Mouse (Mus musculus): ENCODE results near the gene Upf1.

Gene Upf1

DNA sequence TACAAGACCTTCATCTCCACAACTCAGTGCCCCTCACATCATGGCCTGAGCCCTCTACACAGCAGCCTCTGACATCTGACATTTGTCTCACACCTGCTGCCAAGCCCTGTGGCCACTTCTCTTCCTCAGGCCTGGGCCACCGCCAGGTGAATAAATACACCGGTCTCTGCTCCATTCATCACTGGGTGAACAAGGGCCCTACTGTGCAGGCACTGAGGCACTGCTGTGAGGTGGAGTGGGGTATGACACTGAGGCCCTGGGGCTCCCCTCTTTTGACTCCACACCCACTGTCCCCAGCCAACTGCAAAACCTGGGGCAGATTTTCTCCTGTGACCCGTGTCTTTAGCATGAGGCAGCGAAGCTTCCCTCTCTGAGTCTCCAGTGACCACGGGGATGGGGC lies 13.5 kb upstream of the Upf1 start:
- H3K36me3 ChIP-seq (ENCODE audit: insufficient read depth, low read length), result no peaks in the 10 kb centered on the region
- H3K9me3 ChIP-seq (ENCODE audit: low read length), result no peaks in the 10 kb centered on the region
- peaks cover 16% of the 10 kb centered on the region for H3K4me1 ChIP-seq (replicated peaks; ENCODE audit: low read depth, low read length)
- peaks cover 29% of the 10 kb centered on the region for H3K27me3 ChIP-seq (ENCODE audit: insufficient read depth, low read length)
- no peak overlapping the region for H3K4me3 ChIP-seq (replicated peaks; ENCODE audit: low read length)
- TF ChIP-seq NANOG (IDR thresholded peaks at IDR 0.05; ENCODE audit: borderline replicate concordance, low read length) (no peak), POU5F1 (IDR thresholded peaks at IDR 0.05; ENCODE audit: borderline replicate concordance, low read length) (no peak), CTCF (conservative IDR thresholded peaks at IDR 0.05; ENCODE audit: low read length) (no peak)

DNA sequence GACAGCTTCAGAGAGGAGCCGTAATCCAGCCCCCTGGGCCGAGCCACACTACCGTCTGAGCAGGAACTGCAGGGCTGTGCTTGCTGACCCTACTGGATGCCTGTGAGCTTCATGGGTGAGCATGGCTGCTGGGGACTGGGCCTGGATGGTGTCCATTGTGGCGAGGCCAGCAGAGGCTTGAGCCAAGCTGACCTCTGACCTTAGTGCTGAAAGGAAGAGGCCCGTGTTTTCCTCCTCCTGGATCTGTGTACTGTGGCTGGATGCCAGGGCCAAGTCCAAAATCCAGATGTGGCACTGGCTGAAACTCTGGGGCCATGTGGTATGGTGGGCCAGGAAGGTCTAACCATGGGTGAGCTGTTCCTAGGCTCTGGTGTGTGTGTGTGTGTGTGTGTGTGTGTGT lies 11.0 kb upstream of the Upf1 start:
- Histone ChIP-seq H3K27me3 (ENCODE audit: insufficient read depth, low read length) (peaks cover 23% of the 10 kb centered on the region; the same call in 1 of the 2 replicates), H3K4me3 (replicated peaks; ENCODE audit: low read length) (no peak overlapping the region)
- TF ChIP-seq NANOG (IDR thresholded peaks at IDR 0.05; ENCODE audit: borderline replicate concordance, low read length) (no peak), CTCF (conservative IDR thresholded peaks at IDR 0.05; ENCODE audit: low read length) (no peak), POU5F1 (IDR thresholded peaks at IDR 0.05; ENCODE audit: borderline replicate concordance, low read length) (no peak)

DNA sequence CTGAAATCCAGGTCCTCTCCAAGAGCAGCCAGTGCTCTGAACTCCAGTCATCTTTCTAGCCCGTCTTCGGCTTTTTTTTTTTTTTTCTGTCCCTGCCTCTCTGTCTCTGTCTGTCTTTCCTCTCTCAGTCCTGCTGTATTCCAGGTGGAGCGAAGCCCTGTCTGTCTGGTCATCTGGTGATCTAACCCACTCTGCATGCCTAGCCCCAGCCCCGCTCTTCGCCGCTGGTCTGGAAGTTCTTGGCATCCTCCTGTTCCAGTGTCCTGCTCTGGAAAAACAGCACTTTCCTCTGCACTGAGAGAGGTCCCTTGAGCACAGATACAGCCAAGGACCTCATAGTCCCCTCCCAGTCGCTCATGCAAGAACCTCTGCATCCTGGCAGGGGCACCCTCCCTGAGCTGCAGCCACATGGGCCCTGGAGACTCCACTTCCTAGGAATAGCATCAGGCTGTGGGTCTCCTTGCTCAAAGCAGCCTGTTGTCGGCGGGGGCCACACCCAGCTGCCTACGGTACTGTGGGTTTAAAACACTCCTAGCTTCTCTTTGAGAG lies 8.5 kb upstream of the Upf1 start:
- TF ChIP-seq NANOG (IDR thresholded peaks at IDR 0.05; ENCODE audit: borderline replicate concordance, low read length) (no peak), CTCF (conservative IDR thresholded peaks at IDR 0.05; ENCODE audit: low read length) (no peak), POU5F1 (IDR thresholded peaks at IDR 0.05; ENCODE audit: borderline replicate concordance, low read length) (no peak)
- Histone ChIP-seq H3K36me3 (ENCODE audit: insufficient read depth, low read length) (no peaks in the 10 kb centered on the region), H3K27me3 (ENCODE audit: insufficient read depth, low read length) (peaks cover 19% of the 10 kb centered on the region; the same call in 1 of the 2 replicates), H3K4me3 (replicated peaks; ENCODE audit: low read length) (peak overlapping the region; percentile 52), H3K4me1 (replicated peaks; ENCODE audit: low read depth, low read length) (peaks cover 54% of the 10 kb centered on the region), H3K9me3 (ENCODE audit: low read length) (no peaks in the 10 kb centered on the region)

More for the DNA sequence above, 11.0 kb upstream of the Upf1 start:
- H3K4me1 ChIP-seq (replicated peaks; ENCODE audit: low read depth, low read length), result peaks cover 29% of the 10 kb centered on the region
- H3K9me3 ChIP-seq (ENCODE audit: low read length), result no peaks in the 10 kb centered on the region
- H3K36me3 ChIP-seq (ENCODE audit: insufficient read depth, low read length), result no peaks in the 10 kb centered on the region

DNA sequence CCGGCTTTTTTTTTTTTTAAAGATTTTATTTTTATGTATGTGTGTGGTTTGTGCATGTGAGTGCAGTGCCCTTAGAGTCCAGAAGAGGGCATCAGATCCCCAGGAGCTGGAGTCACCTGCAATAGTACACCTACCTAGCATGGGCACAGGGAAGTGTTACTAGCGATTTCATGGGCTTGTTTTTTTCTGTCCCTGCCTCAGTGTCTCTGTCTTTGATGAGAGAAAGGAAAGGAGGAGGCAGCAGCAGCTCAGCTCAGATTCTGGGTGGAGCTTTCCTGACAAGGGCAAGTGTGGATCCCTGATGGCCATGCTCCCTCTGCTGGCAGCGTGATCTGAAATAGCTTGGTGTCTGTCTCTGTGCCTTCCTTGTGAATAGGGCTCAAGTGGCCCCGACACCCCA lies 7.7 kb upstream of the Upf1 start:
- TF ChIP-seq CTCF (conservative IDR thresholded peaks at IDR 0.05; ENCODE audit: low read length) (peak; percentile 46), NANOG (IDR thresholded peaks at IDR 0.05; ENCODE audit: borderline replicate concordance, low read length) (no peak)

DNA sequence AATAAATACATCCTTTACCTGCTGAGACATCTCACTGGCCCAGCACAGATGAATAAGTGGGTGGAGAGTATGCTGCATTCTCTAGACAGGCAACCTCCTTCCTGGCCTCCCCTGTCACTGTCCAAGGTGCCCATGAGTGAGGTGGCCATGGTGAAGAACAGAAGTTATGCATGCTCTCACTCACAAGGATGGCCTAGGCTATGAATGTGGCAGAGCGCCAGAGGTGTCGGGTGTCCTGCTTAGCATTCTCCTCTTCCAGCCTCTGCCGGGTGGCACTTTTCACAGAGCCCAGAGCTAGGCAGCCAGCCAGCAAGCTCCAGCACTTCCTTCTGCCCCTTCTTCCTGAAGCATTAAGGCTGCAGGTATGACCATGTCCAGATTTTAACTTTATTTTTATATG lies 6.3 kb upstream of the Upf1 start:
- no peaks in the 10 kb centered on the region for H3K36me3 ChIP-seq (ENCODE audit: insufficient read depth, low read length)
- no peaks in the 10 kb centered on the region for H3K9me3 ChIP-seq (ENCODE audit: low read length)
- no peak overlapping the region for H3K4me3 ChIP-seq (replicated peaks; ENCODE audit: low read length)
- TF ChIP-seq NANOG (IDR thresholded peaks at IDR 0.05; ENCODE audit: borderline replicate concordance, low read length) (no peak), CTCF (conservative IDR thresholded peaks at IDR 0.05; ENCODE audit: low read length) (no peak), POU5F1 (IDR thresholded peaks at IDR 0.05; ENCODE audit: borderline replicate concordance, low read length) (no peak)
- peaks cover 73% of the 10 kb centered on the region for H3K4me1 ChIP-seq (replicated peaks; ENCODE audit: low read depth, low read length)
- H3K27me3 ChIP-seq (ENCODE audit: insufficient read depth, low read length), result peaks cover 9% of the 10 kb centered on the region; the same call in 1 of the 2 replicates

More for the DNA sequence above, 7.7 kb upstream of the Upf1 start:
- peaks cover 13% of the 10 kb centered on the region; the same call in 1 of the 2 replicates for H3K27me3 ChIP-seq (ENCODE audit: insufficient read depth, low read length)
- no peaks in the 10 kb centered on the region for H3K36me3 ChIP-seq (ENCODE audit: insufficient read depth, low read length)
- peaks cover 62% of the 10 kb centered on the region for H3K4me1 ChIP-seq (replicated peaks; ENCODE audit: low read depth, low read length)
- H3K9me3 ChIP-seq (ENCODE audit: low read length), result no peaks in the 10 kb centered on the region
- no peak overlapping the region for H3K4me3 ChIP-seq (replicated peaks; ENCODE audit: low read length)

DNA sequence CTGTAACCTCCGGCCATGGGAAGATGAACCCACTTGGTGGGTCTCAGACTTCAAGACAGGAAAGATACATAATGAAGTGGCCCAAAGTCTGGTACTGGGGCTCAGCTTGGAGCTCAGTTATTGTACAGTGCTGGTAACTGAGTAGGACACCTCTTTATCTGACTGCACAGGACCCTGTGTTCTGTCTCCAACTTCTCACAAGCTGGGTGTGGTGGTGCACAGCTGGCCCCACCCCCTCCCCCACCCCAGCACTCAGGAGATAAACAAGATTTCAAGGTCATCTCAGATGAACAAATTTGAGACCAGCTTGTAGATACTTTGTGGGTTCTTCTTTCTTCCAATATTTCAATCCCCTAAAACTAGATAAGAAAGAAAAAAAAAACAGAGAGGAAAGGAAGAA lies 3.0 kb upstream of the Upf1 start:
- Histone ChIP-seq H3K9me3 (ENCODE audit: low read length) (no peaks in the 10 kb centered on the region), H3K27me3 (ENCODE audit: insufficient read depth, low read length) (no peaks in the 10 kb centered on the region)

DNA sequence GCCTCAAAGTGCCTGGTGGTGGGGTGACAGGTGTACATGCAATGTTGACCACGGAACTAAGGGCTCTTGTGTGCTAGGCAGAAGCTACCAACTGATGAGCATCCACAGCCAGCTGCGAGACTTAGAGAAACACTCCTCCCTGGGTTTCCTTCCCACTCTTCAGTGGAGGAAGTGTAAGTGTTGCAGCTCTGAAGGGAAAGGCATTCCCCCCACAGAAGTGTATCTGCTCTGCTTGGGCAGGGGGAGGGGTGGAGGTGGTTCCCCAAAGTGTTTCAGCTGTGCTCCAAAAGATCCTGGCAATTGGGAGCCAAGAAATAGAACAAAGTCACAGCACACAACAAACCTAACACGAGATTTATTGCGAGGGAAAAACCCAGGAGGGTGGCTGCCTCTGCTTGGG lies 926 bp upstream of the Upf1 start:
- peak overlapping the region; percentile 91 for H3K4me3 ChIP-seq (replicated peaks; ENCODE audit: low read length)
- TF ChIP-seq CTCF (conservative IDR thresholded peaks at IDR 0.05; ENCODE audit: low read length) (no peak), POU5F1 (IDR thresholded peaks at IDR 0.05; ENCODE audit: borderline replicate concordance, low read length) (no peak), NANOG (IDR thresholded peaks at IDR 0.05; ENCODE audit: borderline replicate concordance, low read length) (no peak)
- H3K4me1 ChIP-seq (replicated peaks; ENCODE audit: low read depth, low read length), result peaks cover 86% of the 10 kb centered on the region
- H3K27me3 ChIP-seq (ENCODE audit: insufficient read depth, low read length), result no peaks in the 10 kb centered on the region
- no peaks in the 10 kb centered on the region for H3K9me3 ChIP-seq (ENCODE audit: low read length)
- H3K36me3 ChIP-seq (ENCODE audit: insufficient read depth, low read length), result peaks cover 32% of the 10 kb centered on the region

More for the DNA sequence above, 3.0 kb upstream of the Upf1 start:
- H3K36me3 ChIP-seq (ENCODE audit: insufficient read depth, low read length), result peaks cover 11% of the 10 kb centered on the region
- H3K4me1 ChIP-seq (replicated peaks; ENCODE audit: low read depth, low read length), result peaks cover 74% of the 10 kb centered on the region
- no peak overlapping the region; the same call in 1 of the 2 replicates for H3K4me3 ChIP-seq (replicated peaks; ENCODE audit: low read length)
- TF ChIP-seq NANOG (IDR thresholded peaks at IDR 0.05; ENCODE audit: borderline replicate concordance, low read length), result no peak
- no peak for TF ChIP-seq POU5F1 (IDR thresholded peaks at IDR 0.05; ENCODE audit: borderline replicate concordance, low read length)
- no peak for TF ChIP-seq CTCF (conservative IDR thresholded peaks at IDR 0.05; ENCODE audit: low read length)

DNA sequence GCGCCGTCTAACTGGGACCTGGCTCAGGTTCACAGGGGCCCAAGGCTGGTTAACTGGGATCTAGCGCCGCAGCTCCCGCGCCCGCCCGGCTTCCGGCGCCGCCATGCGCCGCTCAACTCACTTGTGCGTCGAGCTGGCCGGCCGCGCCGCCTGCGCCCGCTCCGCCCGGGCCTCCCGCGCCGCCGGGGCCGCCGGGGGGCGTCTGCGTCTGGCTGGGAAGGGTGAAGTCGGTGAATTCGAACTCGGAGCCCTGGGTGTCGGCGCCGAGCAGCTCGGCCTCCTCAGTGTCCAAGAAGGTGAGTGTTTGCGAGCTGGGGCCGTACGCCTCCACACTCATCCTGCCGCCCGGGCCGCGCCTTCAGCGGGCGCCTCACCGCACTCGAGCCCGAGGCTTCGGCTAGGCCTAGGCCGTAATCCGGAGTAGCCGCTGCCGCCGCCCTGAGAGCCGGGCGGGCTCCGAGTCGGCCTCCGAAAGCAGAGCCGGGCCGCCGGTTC lies 374 bp downstream of the Upf1 start:
- no peak for TF ChIP-seq POU5F1 (IDR thresholded peaks at IDR 0.05; ENCODE audit: borderline replicate concordance, low read length)
- TF ChIP-seq CTCF (conservative IDR thresholded peaks at IDR 0.05; ENCODE audit: low read length), result no peak
- TF ChIP-seq NANOG (IDR thresholded peaks at IDR 0.05; ENCODE audit: borderline replicate concordance, low read length), result no peak
- Histone ChIP-seq H3K27me3 (ENCODE audit: insufficient read depth, low read length) (no peaks in the 10 kb centered on the region), H3K4me1 (replicated peaks; ENCODE audit: low read depth, low read length) (peaks cover 86% of the 10 kb centered on the region), H3K36me3 (ENCODE audit: insufficient read depth, low read length) (peaks cover 45% of the 10 kb centered on the region), H3K4me3 (replicated peaks; ENCODE audit: low read length) (peak overlapping the region; percentile 91), H3K9me3 (ENCODE audit: low read length) (no peaks in the 10 kb centered on the region)

DNA sequence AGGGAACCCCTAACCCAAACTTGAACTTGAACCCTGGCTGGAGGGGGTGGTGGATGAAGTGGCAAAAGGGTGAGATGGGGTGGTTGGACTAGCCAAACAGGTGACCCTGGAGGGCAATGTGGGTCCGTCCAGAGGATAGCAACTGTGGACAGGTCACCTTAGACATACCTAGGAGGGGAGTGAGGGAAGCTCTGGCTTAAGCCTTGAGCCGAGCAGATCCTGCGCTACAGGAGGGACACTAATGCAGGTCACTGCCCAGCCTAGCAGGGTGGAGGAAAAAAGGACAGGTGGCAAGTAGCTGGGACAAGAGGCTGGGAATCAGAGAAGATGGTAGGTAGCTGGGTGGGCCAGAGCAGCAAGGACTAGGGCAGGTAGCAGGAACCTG lies 1.1 kb downstream of the Upf1 start:
- H3K4me1 ChIP-seq (replicated peaks; ENCODE audit: low read depth, low read length), result peaks cover 86% of the 10 kb centered on the region
- H3K27me3 ChIP-seq (ENCODE audit: insufficient read depth, low read length), result no peaks in the 10 kb centered on the region
- no peaks in the 10 kb centered on the region for H3K9me3 ChIP-seq (ENCODE audit: low read length)
- H3K36me3 ChIP-seq (ENCODE audit: insufficient read depth, low read length), result peaks cover 52% of the 10 kb centered on the region
- H3K4me3 ChIP-seq (replicated peaks; ENCODE audit: low read length), result peak overlapping the region; percentile 91
- TF ChIP-seq POU5F1 (IDR thresholded peaks at IDR 0.05; ENCODE audit: borderline replicate concordance, low read length) (no peak), NANOG (IDR thresholded peaks at IDR 0.05; ENCODE audit: borderline replicate concordance, low read length) (no peak), CTCF (conservative IDR thresholded peaks at IDR 0.05; ENCODE audit: low read length) (no peak)
